Mouse (Mus musculus): Measurements from ENCODE around the gene Gtf2h1. TPM values are rescaled to one million over a fixed set of nuclear protein-coding genes. Genes with fewer than 3 reads are reported as not detected.
A peak's percentile ranks its signal among the peaks of the same experiment; 100 is the strongest.

The Gtf2h1 gene
- polyA plus RNA-seq, 1 experiment from 2014 or later, result 41.0 TPM

- no peaks in the 10 kb centered on the region for H3K36me3 ChIP-seq (ENCODE audit: control insufficient read depth, insufficient read depth, low read length)
- H3K9me3 ChIP-seq (ENCODE audit: control insufficient read depth, low read length), result no peaks in the 10 kb centered on the region
- no peak for ATAC-seq
- no peak overlapping the region for H3K9ac ChIP-seq (ENCODE audit: low read depth, low read length)
- H3K27me3 ChIP-seq (replicated peaks; ENCODE audit: control insufficient read depth, insufficient read depth, low read length), result no peaks in the 10 kb centered on the region; the same call in 1 of the 2 replicates
- peaks cover 14% of the 10 kb centered on the region for H3K4me1 ChIP-seq (ENCODE audit: control insufficient read depth, insufficient read depth, low read depth, low read length)
- WGBS, result 40% methylated on average over 5 of the region's 5 CpGs
- no peak overlapping the region for H3K4me2 ChIP-seq (ENCODE audit: low read length)
- no peak overlapping the region for H3K27ac ChIP-seq (ENCODE audit: low read depth, low read length)
- no peak overlapping the region for H3K4me3 ChIP-seq (ENCODE audit: low read length)
Measured at GRCm38 (mm10) chr7:46837073-46837472, 41.2 kb downstream of the Gtf2h1 start.

GRCm38 (mm10) chr7:46838104-46838671 lies 42.3 kb downstream of the Gtf2h1 start:
- Histone ChIP-seq H3K27ac (ENCODE audit: low read depth, low read length) (peak overlapping the region; percentile 78), H3K36me3 (ENCODE audit: control insufficient read depth, insufficient read depth, low read length) (no peaks in the 10 kb centered on the region), H3K27me3 (replicated peaks; ENCODE audit: control insufficient read depth, insufficient read depth, low read length) (no peaks in the 10 kb centered on the region; the same call in 1 of the 2 replicates), H3K9ac (ENCODE audit: low read depth, low read length) (no peak overlapping the region), H3K4me2 (ENCODE audit: low read length) (peak overlapping the region; percentile 37), H3K4me1 (ENCODE audit: control insufficient read depth, insufficient read depth, low read depth, low read length) (peaks cover 14% of the 10 kb centered on the region), H3K9me3 (ENCODE audit: control insufficient read depth, low read length) (no peaks in the 10 kb centered on the region), H3K4me3 (ENCODE audit: low read length) (no peak overlapping the region)
- 5% methylated on average over 9 of the region's 9 CpGs for WGBS
- ATAC-seq, result peak; percentile 66

- Histone ChIP-seq H3K4me3 (ENCODE audit: low read length) (no peak overlapping the region), H3K36me3 (ENCODE audit: control insufficient read depth, insufficient read depth, low read length) (no peaks in the 10 kb centered on the region), H3K9me3 (ENCODE audit: control insufficient read depth, low read length) (no peaks in the 10 kb centered on the region), H3K4me1 (ENCODE audit: control insufficient read depth, insufficient read depth, low read depth, low read length) (peaks cover 14% of the 10 kb centered on the region), H3K27ac (ENCODE audit: low read depth, low read length) (peak overlapping the region; percentile 78), H3K4me2 (ENCODE audit: low read length) (peak overlapping the region; percentile 37), H3K27me3 (replicated peaks; ENCODE audit: control insufficient read depth, insufficient read depth, low read length) (no peaks in the 10 kb centered on the region; the same call in 1 of the 2 replicates), H3K9ac (ENCODE audit: low read depth, low read length) (peak overlapping the region; percentile 38)
- peak; percentile 82 for ATAC-seq
- WGBS, result 3% methylated on average over 8 of the region's 8 CpGs
Measured at GRCm38 (mm10) chr7:46838891-46839302, 43.0 kb downstream of the Gtf2h1 start.

GRCm38 (mm10) chr7:46839446-46839845 lies 43.5 kb downstream of the Gtf2h1 start:
- peak overlapping the region; percentile 78 for H3K27ac ChIP-seq (ENCODE audit: low read depth, low read length)
- no peaks in the 10 kb centered on the region for H3K9me3 ChIP-seq (ENCODE audit: control insufficient read depth, low read length)
- no peaks in the 10 kb centered on the region; the same call in 1 of the 2 replicates for H3K27me3 ChIP-seq (replicated peaks; ENCODE audit: control insufficient read depth, insufficient read depth, low read length)
- peak overlapping the region; percentile 37; the same call in 1 of the 2 replicates for H3K4me2 ChIP-seq (ENCODE audit: low read length)
- H3K4me3 ChIP-seq (ENCODE audit: low read length), result no peak overlapping the region
- H3K4me1 ChIP-seq (ENCODE audit: control insufficient read depth, insufficient read depth, low read depth, low read length), result peaks cover 14% of the 10 kb centered on the region
- peak; percentile 18; the same call in 1 of the 2 replicates for ATAC-seq
- peak overlapping the region; percentile 38; the same call in 1 of the 2 replicates for H3K9ac ChIP-seq (ENCODE audit: low read depth, low read length)
- WGBS, result 38% methylated on average over 7 of the region's 7 CpGs
- no peaks in the 10 kb centered on the region for H3K36me3 ChIP-seq (ENCODE audit: control insufficient read depth, insufficient read depth, low read length)

- Histone ChIP-seq H3K36me3 (ENCODE audit: control insufficient read depth, insufficient read depth, low read length) (no peaks in the 10 kb centered on the region), H3K9me3 (ENCODE audit: control insufficient read depth, low read length) (no peaks in the 10 kb centered on the region), H3K9ac (ENCODE audit: low read depth, low read length) (no peak overlapping the region), H3K27me3 (replicated peaks; ENCODE audit: control insufficient read depth, insufficient read depth, low read length) (no peaks in the 10 kb centered on the region; the same call in 1 of the 2 replicates), H3K4me1 (ENCODE audit: control insufficient read depth, insufficient read depth, low read depth, low read length) (peaks cover 14% of the 10 kb centered on the region), H3K4me3 (ENCODE audit: low read length) (no peak overlapping the region), H3K4me2 (ENCODE audit: low read length) (no peak overlapping the region), H3K27ac (ENCODE audit: low read depth, low read length) (no peak overlapping the region)
- WGBS, result 79% methylated on average over 5 of the region's 5 CpGs
- no peak for ATAC-seq
Measured at GRCm38 (mm10) chr7:46839861-46840260, 44.0 kb downstream of the Gtf2h1 start.

GRCm38 (mm10) chr7:46840326-46840725 lies 44.4 kb downstream of the Gtf2h1 start:
- no peak overlapping the region for H3K4me3 ChIP-seq (ENCODE audit: low read length)
- H3K36me3 ChIP-seq (ENCODE audit: control insufficient read depth, insufficient read depth, low read length), result no peaks in the 10 kb centered on the region
- WGBS, result 67% methylated on average over 4 of the region's 4 CpGs
- H3K9ac ChIP-seq (ENCODE audit: low read depth, low read length), result no peak overlapping the region
- no peaks in the 10 kb centered on the region; the same call in 1 of the 2 replicates for H3K27me3 ChIP-seq (replicated peaks; ENCODE audit: control insufficient read depth, insufficient read depth, low read length)
- H3K9me3 ChIP-seq (ENCODE audit: control insufficient read depth, low read length), result no peaks in the 10 kb centered on the region
- ATAC-seq, result no peak
- H3K4me1 ChIP-seq (ENCODE audit: control insufficient read depth, insufficient read depth, low read depth, low read length), result peaks cover 14% of the 10 kb centered on the region
- no peak overlapping the region for H3K27ac ChIP-seq (ENCODE audit: low read depth, low read length)
- no peak overlapping the region for H3K4me2 ChIP-seq (ENCODE audit: low read length)

- no peaks in the 10 kb centered on the region for H3K9me3 ChIP-seq (ENCODE audit: control insufficient read depth, low read length)
- peaks cover 14% of the 10 kb centered on the region for H3K4me1 ChIP-seq (ENCODE audit: control insufficient read depth, insufficient read depth, low read depth, low read length)
- ATAC-seq, result no peak
- H3K4me3 ChIP-seq (ENCODE audit: low read length), result no peak within 1 kb of the TSS
- H3K36me3 ChIP-seq (ENCODE audit: control insufficient read depth, insufficient read depth, low read length), result no peaks in the 10 kb centered on the region
- H3K27ac ChIP-seq (ENCODE audit: low read depth, low read length), result no peak within 1 kb of the TSS
- H3K4me2 ChIP-seq (ENCODE audit: low read length), result no peak within 1 kb of the TSS
- H3K9ac ChIP-seq (ENCODE audit: low read depth, low read length), result no peak within 1 kb of the TSS
- WGBS, result 25% methylated on average over 6 of the region's 6 CpGs
- H3K27me3 ChIP-seq (replicated peaks; ENCODE audit: control insufficient read depth, insufficient read depth, low read length), result no peaks in the 10 kb centered on the region; the same call in 1 of the 2 replicates
Measured at GRCm38 (mm10) chr7:46840787-46841525, 45.1 kb downstream of the Gtf2h1 start, which contains the start of gene Ldha. TSS of gene Ldha (plus strand) at chr7:46841475.

GRCm38 (mm10) chr7:46842278-46842677 lies 46.4 kb downstream of the Gtf2h1 start:
- 22% methylated on average over 5 of the region's 5 CpGs for WGBS
- H3K4me3 ChIP-seq (ENCODE audit: low read length), result no peak overlapping the region

GRCm38 (mm10) chr7:46843576-46843975 lies 47.7 kb downstream of the Gtf2h1 start:
- Histone ChIP-seq H3K4me2 (ENCODE audit: low read length) (no peak overlapping the region), H3K9ac (ENCODE audit: low read depth, low read length) (no peak overlapping the region), H3K27ac (ENCODE audit: low read depth, low read length) (no peak overlapping the region), H3K4me1 (ENCODE audit: control insufficient read depth, insufficient read depth, low read depth, low read length) (peaks cover 19% of the 10 kb centered on the region), H3K4me3 (ENCODE audit: low read length) (no peak overlapping the region), H3K9me3 (ENCODE audit: control insufficient read depth, low read length) (no peaks in the 10 kb centered on the region), H3K27me3 (replicated peaks; ENCODE audit: control insufficient read depth, insufficient read depth, low read length) (no peaks in the 10 kb centered on the region; the same call in 1 of the 2 replicates), H3K36me3 (ENCODE audit: control insufficient read depth, insufficient read depth, low read length) (peaks cover under 1% of the 10 kb centered on the region; the same call in 1 of the 2 replicates)
- WGBS, result 82% methylated on average over 4 of the region's 4 CpGs
- ATAC-seq, result no peak

More at GRCm38 (mm10) chr7:46842278-46842677, 46.4 kb downstream of the Gtf2h1 start:
- Histone ChIP-seq H3K9me3 (ENCODE audit: control insufficient read depth, low read length) (no peaks in the 10 kb centered on the region), H3K4me1 (ENCODE audit: control insufficient read depth, insufficient read depth, low read depth, low read length) (peaks cover 18% of the 10 kb centered on the region), H3K4me2 (ENCODE audit: low read length) (no peak overlapping the region), H3K27me3 (replicated peaks; ENCODE audit: control insufficient read depth, insufficient read depth, low read length) (no peaks in the 10 kb centered on the region; the same call in 1 of the 2 replicates), H3K36me3 (ENCODE audit: control insufficient read depth, insufficient read depth, low read length) (no peaks in the 10 kb centered on the region), H3K27ac (ENCODE audit: low read depth, low read length) (no peak overlapping the region), H3K9ac (ENCODE audit: low read depth, low read length) (no peak overlapping the region)
- no peak for ATAC-seq
